Mouse (Mus musculus) adrenal gland, postnatal 10 days (tissue): Measurements from ENCODE around the gene Lat. TPM values are rescaled to one million over a fixed set of nuclear protein-coding genes. Genes with fewer than 3 reads are reported as not detected.
A peak's percentile ranks its signal among the peaks of the same experiment; 100 is the strongest.
"Not testable (repeated sequence)": the region's sequence is repeated elsewhere in the genome, so short reads cannot be mapped to it uniquely, and the experiment has no call there.

Source experiments
- DNase-seq: peaks from one replicate; pipeline ENCODE4 v3.0.0; 2021; ENCODE audit warnings: mixed read lengths
- long read RNA-seq, 2 experiments: library from polyadenylated mRNA; stranded (forward); transcript quantifications; one replicate each; pipeline ENCODE4 v2.0.0; 2021
- total RNA-seq, 2 experiments: library from RNA; stranded (reverse); gene quantifications; 2 replicates each; pipeline ENCODE4 v1.2.3; 2021

The Lat gene
- 1 to 10 TPM; 4.0 to 4.1 TPM for total RNA-seq
- long read RNA-seq, experiment 1, partial matches to known transcripts, result 0 of 3 reads
- long read RNA-seq, experiment 1, other reads (novel, unspliced or antisense), result 0 of 3 reads
- long read RNA-seq, experiment 2, partial matches to known transcripts, result 0 of 3 reads
- long read RNA-seq, experiment 2, other reads (novel, unspliced or antisense), result 0 of 3 reads

DNA sequence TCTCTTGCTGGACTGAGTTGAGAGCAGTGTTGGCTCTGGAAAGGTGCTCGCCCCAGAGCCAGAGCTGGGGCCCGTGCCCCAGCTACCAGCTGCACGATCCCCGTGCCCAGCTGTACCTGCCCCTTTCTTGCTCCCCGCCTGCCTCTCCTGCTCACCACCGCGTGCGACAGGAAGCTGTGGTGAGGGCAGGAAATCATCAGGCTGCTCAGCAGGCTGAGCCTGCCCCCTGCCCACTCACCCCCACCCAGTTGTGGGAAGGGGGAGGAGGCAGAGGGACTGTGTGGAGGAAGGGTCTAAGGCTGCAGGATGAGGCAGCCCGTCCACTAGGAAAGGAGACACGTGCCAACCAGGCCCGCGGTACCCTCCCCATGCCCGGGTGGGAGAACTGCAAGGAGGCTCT, at the start of gene Lat:
Gene Lat, minus strand, starts transcription at position 178 of the 400 bp plus-strand sequence.
- DNase-seq, result no peak

DNA sequence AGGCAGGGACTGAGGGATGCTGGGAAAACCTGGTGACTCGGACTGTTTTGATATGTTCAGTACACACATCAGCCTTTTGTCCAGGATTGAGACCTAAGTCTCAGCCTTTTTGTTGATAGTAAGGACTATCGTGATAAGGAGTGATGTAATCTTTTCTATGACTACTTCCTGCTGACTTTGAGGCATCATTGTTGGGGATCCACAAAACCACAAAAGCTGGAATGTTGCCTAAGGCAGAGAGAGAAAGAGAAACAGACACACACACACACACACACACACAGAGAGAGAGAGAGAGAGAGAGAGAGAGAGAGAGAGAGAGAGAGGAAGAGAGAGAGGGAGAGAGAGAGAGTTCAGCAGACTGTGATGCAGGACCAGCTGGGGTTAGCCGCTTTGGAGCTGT, 49.1 kb upstream of the Lat start:
- no peak for DNase-seq

DNA sequence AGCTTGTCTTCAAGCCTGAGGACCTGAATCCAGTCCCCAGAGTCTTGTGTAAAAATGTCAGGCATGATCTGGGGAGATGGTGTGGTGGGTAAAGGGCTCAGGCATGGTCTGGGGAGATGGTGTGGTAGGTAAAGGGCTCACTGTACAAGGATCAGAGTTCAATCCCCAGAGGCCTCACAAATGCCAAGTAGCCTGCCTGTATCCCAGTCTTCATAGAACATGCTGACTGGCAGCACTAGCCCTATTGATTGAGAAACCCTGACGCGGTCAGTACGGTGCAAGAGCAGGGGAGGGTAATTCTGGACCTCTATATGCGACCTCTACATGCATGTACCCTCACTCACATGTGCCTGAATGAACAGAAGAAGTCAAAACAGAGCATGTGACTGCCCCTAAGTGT, 48.2 kb upstream of the Lat start:
- peak; percentile 25 for DNase-seq

DNA sequence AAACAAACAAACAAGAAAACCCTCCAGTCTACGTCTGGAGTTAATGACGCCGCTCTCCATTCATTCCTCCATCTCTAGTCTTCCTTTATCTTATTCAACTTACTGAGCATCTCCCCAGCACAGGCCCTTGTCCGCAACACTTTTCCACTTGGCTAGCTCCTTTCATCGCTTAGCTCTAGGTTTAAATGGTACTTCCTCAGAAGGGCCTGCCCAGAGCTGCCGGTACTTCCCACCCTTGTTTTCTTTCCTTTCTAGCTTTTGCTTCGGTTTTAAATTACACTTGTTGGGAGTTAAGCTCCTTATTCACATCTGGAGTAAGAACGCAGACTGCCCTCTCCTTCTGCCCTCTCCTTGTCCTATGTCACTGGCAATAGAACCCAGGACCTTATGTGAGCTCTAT, 47.7 kb upstream of the Lat start:
- DNase-seq, result no peak

- no peak for DNase-seq
Measured at GRCm38 (mm10) chr7:126416615-126417014, 47.2 kb upstream of the Lat start.

DNA sequence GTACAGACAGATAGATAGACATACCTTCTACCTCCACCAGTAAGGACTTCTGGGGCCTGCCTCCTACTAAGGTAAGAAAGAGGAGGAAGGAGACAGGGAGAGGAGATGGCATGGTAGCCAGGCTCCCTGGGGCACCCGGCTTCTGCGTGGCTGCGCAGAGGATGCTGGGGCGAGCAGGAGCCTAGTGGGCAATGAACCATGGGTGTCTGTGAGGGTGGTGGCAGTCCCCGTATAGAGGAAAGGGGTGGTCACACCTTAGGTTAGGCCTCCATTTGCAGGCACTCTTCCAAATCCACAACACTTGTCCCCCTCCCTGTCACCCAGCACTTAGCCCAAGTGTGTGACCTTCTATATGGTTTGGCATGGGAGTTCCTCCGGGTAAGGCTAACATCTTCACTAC, 45.4 kb upstream of the Lat start, which contains the start of gene Cd19:
Gene Cd19, minus strand, starts transcription at position 165 of the 400 bp plus-strand sequence.
- DNase-seq, result no peak

DNA sequence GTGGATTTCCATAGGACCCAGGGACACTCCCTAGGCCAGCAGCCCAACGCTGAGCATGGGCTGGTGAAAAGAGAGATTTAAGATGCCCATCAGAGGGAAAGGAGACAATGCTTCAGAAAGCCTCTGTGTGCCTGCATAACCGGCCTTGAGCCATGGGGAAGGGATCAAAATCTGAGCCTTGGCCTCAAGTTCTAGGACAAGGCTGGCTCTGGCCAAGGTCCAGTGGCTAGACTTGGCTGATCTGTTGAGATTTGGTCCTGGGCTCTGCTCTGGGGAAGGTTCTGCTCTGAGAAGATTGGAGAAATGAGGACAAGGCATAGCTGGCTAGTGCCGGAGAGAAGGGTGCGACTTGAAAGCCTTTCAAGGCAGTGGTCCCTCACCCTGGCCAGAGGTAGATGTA, 41.7 kb upstream of the Lat start:
- no peak for DNase-seq

GRCm38 (mm10) chr7:126408686-126409085, 39.3 kb upstream of the Lat start:
- DNase-seq, result no peak

DNA sequence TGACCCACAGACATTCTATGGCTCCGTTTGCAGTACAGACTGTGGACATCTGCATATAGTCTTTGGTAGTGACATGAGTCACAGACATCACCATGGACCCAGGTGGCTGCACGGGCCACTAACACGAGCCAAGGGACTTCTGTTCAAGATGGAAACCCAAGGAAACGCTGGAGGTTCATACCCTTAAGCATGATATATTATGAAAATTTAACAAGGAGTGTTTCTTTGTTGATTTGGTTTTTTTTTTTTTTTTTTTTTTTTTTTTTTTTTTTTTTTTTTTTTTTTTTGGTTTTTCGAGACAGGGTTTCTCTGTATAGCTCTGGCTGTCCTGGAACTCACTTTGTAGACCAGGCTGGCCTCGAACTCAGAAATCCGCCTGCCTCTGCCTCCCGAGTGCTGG, 33.1 kb upstream of the Lat start:
- DNase-seq, result not testable (repeated sequence)

GRCm38 (mm10) chr7:126399548-126399947, 30.2 kb upstream of the Lat start:
- DNase-seq, result peak; percentile 90

DNA sequence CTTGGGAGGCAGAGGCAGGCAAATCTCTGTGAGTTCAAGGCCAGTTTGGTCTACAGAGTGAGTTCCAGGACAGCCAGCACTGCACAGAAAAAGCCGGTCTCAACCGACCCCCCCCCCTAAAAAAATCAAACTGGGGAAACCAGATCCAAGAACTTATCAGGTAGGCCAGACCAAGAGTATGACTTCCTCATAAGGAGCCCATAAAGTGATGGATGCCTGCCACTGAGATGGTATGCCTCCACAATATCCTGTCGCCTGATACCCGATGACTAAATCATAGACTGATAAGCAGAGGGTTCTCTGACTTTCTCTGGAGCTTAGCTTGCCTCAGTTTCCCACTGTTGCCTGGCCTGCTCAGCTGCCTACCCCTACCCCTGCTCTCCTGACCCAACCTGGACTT, 28.5 kb upstream of the Lat start:
- no peak for DNase-seq

DNA sequence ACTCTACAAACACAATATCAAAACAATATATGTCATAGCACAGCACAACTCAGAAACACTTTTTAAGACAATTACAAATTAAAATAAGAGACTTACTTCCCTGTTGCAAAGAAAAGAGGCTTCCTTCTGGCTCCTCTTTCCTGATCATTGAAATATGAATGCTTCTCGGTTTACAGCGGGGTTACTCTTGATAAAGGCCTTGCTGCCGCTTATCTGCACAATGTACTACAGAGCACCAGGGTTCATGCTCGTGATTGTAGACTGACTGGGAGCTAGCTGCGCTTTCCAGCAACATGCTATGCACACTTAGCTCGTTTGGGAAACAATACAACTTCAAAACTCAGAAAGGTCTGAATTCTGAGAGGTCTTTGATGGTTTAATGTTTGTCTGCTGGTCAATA, 27.9 kb upstream of the Lat start:
- no peak for DNase-seq

DNA sequence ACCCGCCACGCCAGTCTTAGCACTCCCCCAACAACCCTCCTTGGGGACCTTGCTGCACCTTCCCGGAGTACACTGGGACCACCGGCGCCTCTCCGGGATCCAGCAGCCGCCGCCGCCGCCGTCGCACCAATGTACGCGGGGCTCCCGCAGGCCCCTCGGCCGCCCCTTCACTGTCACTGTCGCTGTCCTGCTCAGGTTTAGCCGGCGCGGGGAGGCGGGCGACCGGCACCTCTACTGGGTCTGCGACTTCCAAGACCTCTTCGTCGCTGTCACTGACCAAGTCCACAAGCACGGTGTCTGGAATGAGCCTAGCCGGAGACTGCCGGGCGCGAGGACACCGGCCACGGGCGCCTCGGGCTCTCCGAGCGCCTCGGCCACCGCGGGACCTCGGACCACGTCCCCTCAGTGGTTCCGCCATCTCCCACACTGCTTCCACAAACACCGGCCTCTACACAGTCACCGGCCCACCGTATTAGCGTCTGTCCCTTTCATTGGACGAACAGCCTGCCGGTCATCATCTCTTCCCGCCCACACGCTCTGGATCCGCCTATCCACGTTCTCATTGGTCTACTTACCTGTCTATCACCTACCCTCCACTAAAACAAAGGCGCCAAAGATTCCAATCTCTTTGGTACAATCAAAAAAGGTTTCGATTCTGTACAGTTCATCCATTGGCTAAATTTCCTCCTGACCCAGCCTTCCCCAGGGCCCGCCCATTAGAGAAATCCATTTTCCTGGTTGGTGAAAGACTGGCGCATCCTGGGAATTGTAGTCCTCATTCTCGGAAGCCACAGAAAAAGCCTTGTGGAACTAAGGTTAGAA, 27.1 kb upstream of the Lat start, which contains the start of gene Nfatc2ip:
Gene Nfatc2ip, minus strand, starts transcription at position 440 of the 822 bp plus-strand sequence.
- DNase-seq, result peak; percentile 94

DNA sequence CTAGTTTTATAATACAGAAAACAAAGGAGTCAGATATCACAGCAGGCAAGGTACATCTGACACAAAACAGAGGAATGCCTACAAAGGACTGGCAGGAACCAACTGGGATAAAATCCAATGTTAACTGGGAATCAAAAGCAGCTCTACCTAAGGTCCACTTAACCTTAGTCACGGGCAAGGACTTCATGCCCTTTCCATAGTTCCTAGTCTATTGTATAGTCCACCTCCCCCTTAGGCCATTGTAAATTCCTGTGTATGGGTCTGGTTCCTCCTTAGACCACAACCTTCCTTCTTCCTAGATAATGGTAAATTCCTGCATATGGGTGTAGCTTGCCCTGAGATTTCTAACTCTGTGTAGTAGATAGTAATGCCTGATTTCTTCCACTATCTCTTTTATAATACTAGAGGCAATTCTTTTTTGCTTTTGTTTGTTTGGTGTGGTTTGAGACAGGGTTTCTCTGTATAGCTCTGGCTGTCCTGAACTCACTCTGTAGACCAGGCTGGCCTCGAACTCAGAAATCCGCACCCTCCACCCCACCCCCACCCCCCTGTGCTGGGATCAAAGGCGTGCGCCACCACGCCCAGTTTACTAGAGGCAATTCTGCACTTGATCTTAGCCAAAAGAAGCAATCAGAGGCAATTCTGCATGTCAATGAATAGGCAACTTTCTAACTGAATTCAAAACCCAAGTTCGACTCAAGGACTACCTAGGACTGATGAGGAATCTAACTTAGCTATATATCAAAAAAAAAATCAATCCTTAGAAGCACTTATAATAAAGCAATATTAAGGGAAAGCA, 22.9 kb upstream of the Lat start:
- DNase-seq, result not testable (repeated sequence)

- DNase-seq, result no peak
Measured at GRCm38 (mm10) chr7:126388185-126388584, 18.8 kb upstream of the Lat start.

DNA sequence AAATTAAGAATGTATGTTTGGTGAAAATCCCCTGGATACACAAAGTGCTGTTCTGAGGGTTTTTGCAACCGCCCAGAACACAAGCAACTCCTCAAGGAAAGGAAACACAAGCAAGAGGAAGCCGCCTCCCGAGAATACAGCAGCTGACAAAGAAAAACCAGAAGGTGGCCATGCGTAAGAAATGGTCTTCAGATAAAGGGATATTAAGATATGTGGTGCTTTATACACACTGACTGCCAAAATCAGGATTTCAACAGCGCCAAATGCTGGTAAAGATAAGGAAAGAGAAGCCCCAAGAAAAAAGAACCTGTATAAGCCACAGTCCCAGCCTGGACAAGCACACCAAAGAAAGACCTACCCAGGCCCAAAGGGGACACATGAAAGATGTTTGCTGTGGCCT, 14.2 kb upstream of the Lat start:
- DNase-seq, result no peak

DNA sequence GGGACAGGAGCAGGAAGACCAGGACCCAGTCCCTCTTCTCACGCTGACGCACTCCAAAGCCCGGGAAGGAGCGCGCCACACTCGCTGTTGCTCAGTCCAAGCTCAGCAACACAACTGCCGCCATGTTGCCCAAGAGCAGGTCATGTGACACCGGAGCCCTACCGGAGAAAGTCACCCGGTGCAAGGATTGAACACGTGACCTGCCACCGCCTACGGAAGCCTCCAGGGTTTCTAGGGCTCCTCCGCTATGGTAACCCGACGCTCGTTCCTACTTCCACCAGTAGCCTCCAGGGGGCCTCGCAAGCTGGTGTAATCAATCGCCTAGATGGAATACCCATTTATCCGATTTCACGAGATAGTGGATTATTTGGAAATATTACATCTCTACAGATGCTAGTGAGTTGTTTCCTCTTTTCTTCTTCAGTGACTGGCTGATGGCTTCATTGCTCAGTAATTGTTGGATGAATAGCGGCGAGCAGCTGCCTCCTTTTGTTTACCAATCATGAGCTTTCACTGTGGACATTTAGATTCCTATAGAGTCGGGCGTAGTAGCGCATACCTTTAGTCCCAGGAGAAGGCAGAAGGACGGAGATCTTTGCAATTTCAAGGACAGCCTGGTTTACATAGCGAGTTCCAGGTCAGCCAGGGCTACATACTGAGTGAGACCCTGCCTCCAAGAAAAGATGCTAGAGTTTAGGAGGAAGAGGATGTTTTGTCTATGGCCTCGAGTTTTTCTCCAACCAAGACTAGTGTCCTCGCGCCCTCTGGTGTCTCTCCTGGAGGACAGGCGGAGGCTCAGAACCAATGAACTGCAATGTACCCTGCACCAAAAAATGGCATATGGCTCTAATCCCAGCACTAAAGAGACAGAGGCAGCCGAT, 8.1 kb upstream of the Lat start, which contains the start of gene Spns1:
Gene Spns1, minus strand, starts transcription at position 173 of the 881 bp plus-strand sequence.
- peak; percentile 98 for DNase-seq

DNA sequence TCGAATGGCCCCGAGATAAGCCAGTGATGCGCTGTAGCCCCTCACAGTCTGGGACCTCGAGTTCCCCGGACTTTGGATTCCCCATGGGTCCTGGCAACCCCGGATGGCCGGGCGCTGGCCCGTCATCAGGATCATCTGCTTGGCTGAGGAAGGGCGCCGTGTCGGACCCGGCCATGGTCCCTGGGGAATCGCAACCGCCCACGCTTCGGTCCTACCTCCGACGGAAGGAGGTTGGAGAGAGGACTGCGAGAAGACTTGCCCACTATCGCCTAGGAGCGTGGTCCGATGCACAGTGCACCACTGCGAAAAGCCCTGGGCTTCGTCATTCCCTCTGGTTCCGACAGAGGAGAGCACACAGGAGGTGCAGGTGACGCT, 7.5 kb upstream of the Lat start:
- no peak for DNase-seq

GRCm38 (mm10) chr7:126375012-126375411, 5.6 kb upstream of the Lat start:
- no peak for DNase-seq

DNA sequence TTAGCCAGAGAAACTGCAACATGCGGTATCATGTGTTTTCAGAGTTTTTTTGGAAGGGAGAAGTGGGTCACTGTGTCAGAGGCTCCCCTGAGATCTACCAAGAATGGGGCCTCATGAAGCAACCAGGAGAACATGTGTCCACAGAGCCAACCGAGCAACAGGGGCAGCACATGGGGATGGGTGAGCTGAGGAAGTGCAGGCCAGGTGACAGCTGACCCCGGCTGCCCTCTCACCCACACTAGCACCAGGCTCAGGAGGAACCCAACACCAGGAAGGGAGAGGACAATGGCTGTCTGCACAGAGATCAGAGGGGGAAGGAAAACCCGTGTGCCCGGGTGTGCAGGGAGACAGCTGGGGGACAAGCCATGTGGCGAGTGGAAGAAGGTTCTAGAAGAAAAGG, 5.2 kb upstream of the Lat start:
- DNase-seq, result no peak

- no peak for DNase-seq
Measured at GRCm38 (mm10) chr7:126373007-126373406, 3.6 kb upstream of the Lat start.

DNA sequence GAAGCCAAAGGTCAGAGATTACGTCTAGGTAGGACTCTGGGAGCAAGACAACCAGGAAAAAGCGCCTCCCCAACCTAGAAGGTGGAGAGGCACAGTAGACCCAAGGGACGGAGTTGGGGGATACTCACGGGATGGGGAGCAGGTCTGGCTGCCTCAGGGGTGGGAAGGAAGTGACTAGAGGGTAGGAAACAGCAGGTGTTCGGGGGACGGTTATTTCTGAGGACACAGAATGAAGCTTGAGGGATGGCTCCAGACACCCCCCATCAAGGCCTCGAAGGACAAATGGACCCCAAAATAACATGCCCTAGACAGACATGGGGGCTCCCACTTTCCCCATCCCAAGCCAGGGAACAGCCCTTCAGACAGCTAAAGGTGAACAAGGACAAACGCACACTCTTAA, 1.0 kb downstream of the Lat start:
- DNase-seq, result no peak
